Mouse (Mus musculus) C2C12 (cell line): ENCODE results near the gene Deaf1.

Experiments
- CEBPB ChIP-seq: IDR thresholded peaks from one replicate; pipeline ENCODE4 v1.6.1; 2011; ENCODE audit warnings: low read depth, mild to moderate bottlenecking, control low read depth, moderate library complexity
- CTCF ChIP-seq: IDR thresholded peaks from one replicate; pipeline ENCODE4 v1.5.1; 2011; ENCODE audit not compliant: control insufficient read depth, insufficient read depth, insufficient read length
- MAX ChIP-seq: IDR thresholded peaks from one replicate; pipeline ENCODE4 v1.6.1; 2011; ENCODE audit warnings: mild to moderate bottlenecking, control low read depth
- MYOG ChIP-seq: IDR thresholded peaks from one replicate; pipeline ENCODE4 v1.6.1; 2011; ENCODE audit not compliant: control insufficient read depth, insufficient read length; ENCODE audit errors: extremely low read depth

DNA sequence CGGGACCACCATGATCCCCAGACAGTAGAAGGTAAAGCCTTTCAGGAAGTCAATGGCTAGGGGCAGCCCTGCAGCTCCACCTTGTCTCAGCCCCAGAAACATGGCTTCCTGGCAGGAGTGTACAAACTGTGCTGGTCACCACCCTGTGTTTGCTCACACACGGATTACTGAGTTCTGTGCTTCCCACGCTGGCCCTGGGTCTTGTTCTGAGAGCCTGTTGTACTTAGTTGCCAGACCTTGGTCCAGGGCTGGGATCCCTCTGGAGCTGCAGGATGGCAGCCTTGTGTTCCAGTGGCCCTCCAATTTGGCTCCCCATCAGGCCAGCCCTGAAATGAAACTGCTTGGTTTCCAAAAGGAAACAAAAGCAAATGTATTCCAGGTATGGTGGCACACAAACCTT, 8.8 kb upstream of the Deaf1 start:
- no peak for TF ChIP-seq CTCF
- no peak for TF ChIP-seq CEBPB
- TF ChIP-seq MAX: no peak
- TF ChIP-seq MYOG: no peak
